Mouse (Mus musculus): ENCODE measurements around the gene Sec31a.

The Sec31a gene

GRCm38 (mm10) chr5:100349287-100350215 is 66.5 kb downstream of the Sec31a start:
- DNase-seq (ENCODE audit: low read depth): no peak

- peak; percentile 32 for DNase-seq (ENCODE audit: low read depth)
Observed at GRCm38 (mm10) chr5:100345118-100345517, 70.9 kb downstream of the Sec31a start.

- DNase-seq (ENCODE audit: low read depth): no peak
Observed at GRCm38 (mm10) chr5:100343087-100343486, 72.9 kb downstream of the Sec31a start.

GRCm38 (mm10) chr5:100342422-100342821 is 73.6 kb downstream of the Sec31a start:
- DNase-seq (ENCODE audit: low read depth): no peak

GRCm38 (mm10) chr5:100341042-100341441 is 75.0 kb downstream of the Sec31a start:
- no peak for DNase-seq (ENCODE audit: low read depth)

GRCm38 (mm10) chr5:100337852-100338251 is 78.2 kb downstream of the Sec31a start:
- DNase-seq (ENCODE audit: low read depth): no peak

GRCm38 (mm10) chr5:100336876-100337275 is 79.2 kb downstream of the Sec31a start:
- no peak for DNase-seq (ENCODE audit: low read depth)

- DNase-seq (ENCODE audit: low read depth): no peak
Observed at GRCm38 (mm10) chr5:100335581-100336080, 80.4 kb downstream of the Sec31a start.

GRCm38 (mm10) chr5:100334686-100335085 is 81.3 kb downstream of the Sec31a start:
- DNase-seq (ENCODE audit: low read depth): no peak

- DNase-seq (ENCODE audit: low read depth): no peak
Observed at GRCm38 (mm10) chr5:100333607-100334380, 82.2 kb downstream of the Sec31a start.

GRCm38 (mm10) chr5:100332300-100333004 is 83.6 kb downstream of the Sec31a start:
- no peak for DNase-seq (ENCODE audit: low read depth)

- peak; percentile 12 for DNase-seq (ENCODE audit: low read depth)
Observed at GRCm38 (mm10) chr5:100331636-100332035, 84.4 kb downstream of the Sec31a start.

GRCm38 (mm10) chr5:100322081-100322480 is 94.0 kb downstream of the Sec31a start:
- DNase-seq (ENCODE audit: low read depth): peak; percentile 82

GRCm38 (mm10) chr5:100317842-100318241 is 98.2 kb downstream of the Sec31a start:
- no peak for DNase-seq (ENCODE audit: low read depth)

- no peak for DNase-seq (ENCODE audit: low read depth)
Observed at GRCm38 (mm10) chr5:100317010-100317409, 99.0 kb downstream of the Sec31a start.

- DNase-seq (ENCODE audit: low read depth): no peak
Observed at GRCm38 (mm10) chr5:100315646-100316045, 100.4 kb downstream of the Sec31a start.

- no peak for DNase-seq (ENCODE audit: low read depth)
Observed at GRCm38 (mm10) chr5:100312391-100312790, 103.6 kb downstream of the Sec31a start.
